Mouse (Mus musculus) embryo, embryonic 10.5 days (tissue): ENCODE results near the gene Dnajb3.
"Not testable (repeated sequence)": the region's sequence is repeated elsewhere in the genome, so short reads cannot be mapped to it uniquely, and the experiment has no call there.

ENCODE experiments used
- DNase-seq: peaks from one replicate; pipeline ENCODE4 v3.0.0-alpha.2; 2015; ENCODE audit warnings: low spot score

Dnajb3 gene

DNA sequence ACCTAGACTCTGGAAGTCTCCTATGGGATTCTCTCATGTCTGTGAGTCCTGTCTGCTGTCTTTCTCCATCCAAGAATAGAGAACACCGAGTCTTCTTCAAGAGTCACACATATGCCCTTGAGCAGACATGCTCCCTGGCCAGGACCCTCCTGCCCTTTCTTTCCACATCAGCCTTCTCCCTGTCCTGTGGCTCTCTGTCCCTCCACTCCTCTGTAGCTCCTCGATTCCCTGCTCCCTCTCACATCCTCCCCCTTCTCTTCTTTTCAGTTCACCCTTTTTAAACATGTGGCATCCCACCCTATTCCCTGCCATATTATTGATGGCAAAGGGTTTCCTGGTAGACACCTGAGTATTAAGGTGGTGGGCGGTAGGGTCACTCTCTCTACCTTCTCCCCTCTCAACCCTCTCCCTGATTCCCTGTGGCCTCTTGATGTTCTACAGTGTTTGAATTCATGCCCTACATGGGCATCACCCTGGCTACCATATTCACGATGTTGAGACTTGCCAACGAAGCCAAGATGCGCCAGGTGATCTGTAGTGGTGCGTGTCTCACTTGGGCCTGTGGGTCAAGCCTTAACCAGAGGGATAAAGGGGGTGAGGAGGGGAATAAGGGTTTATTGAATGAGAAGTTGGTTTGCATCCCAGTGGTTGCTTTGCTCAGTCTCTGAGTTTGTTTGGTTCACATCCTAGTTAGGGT is 26.4 kb upstream of the Dnajb3 start:
- DNase-seq: no peak

- no peak for DNase-seq
Measured at GRCm38 (mm10) chr1:88230981-88231802, 25.6 kb upstream of the Dnajb3 start.

GRCm38 (mm10) chr1:88230421-88230820 is 24.8 kb upstream of the Dnajb3 start:
- no peak for DNase-seq

- DNase-seq: no peak
Measured at GRCm38 (mm10) chr1:88229986-88230385, 24.4 kb upstream of the Dnajb3 start.

DNA sequence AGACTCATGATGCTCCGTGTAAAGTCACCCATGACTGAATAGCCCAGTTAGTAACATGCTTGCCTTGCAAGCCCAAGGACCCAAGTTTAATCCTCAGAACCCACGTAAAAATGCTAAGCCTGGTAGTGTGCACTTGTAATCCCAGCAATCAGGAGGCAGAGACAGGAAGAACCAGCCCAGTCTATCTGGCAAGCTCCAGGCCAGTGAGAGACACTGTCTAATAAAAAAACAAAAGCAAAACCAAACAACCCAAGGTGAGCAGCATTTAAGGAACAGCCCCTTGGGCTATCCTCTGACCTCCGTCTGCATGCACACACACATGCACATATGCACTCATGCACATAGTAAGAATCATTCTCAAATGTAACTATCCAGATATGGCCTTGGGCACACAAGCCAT is 24.0 kb upstream of the Dnajb3 start:
- DNase-seq: no peak

- no peak for DNase-seq
Measured at GRCm38 (mm10) chr1:88228121-88228520, 22.5 kb upstream of the Dnajb3 start.

DNA sequence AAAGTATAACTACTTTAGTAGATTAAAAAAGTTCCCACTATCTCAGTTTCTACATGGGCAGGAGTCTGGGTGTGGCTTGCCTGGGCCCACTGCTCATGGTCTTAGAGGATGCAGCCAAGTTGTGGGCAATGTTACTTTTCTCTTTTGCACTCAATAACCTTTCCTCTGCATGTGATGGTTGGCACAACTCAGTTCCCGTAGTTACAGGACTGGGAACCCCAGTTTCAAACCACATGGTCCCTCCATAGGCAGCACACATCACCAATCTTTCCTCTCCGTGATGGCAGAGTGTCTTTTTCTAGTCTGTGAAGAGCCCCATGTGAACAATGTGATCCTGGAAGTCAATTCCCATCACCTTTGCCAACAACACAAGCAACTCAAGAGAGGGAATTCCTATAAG is 21.9 kb upstream of the Dnajb3 start:
- DNase-seq: no peak

DNA sequence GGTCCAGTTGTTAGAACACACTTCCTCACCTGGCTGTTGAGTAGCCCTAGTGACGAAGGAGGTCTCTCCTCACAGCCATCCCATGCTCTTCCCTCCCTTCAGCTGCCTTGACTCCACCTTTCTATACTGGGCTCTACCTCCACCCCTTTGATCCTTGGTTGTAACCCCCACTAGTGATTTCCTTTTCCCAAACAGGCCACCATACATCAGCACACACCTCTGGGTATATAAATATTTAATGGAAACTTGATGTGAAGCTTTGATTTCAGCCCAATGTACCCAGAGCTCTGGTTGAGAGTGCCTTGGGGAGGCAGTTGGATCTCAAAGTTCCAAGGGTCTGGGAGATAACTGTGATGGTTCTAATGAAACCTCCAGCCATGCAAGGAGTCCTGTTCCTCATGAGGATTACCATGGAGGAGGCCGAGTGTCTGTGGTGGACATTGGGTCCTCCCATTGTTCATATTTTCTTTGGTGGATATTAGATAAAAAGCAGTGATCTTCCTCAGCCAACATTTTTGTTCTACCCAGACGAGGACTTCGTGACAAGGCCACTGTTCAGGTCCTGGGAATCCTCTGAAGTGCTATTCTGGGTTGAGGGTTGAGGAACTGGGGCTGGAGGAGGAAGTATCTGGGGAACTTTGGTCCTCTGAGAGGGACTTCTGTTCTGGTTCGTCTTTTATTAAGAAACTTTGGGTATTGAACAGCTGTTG is 21.2 kb upstream of the Dnajb3 start, which contains the start of gene Mroh2a:
TSS of gene Mroh2a (plus strand) at position 317 of the 710 bp plus-strand sequence.
- DNase-seq: no peak

DNA sequence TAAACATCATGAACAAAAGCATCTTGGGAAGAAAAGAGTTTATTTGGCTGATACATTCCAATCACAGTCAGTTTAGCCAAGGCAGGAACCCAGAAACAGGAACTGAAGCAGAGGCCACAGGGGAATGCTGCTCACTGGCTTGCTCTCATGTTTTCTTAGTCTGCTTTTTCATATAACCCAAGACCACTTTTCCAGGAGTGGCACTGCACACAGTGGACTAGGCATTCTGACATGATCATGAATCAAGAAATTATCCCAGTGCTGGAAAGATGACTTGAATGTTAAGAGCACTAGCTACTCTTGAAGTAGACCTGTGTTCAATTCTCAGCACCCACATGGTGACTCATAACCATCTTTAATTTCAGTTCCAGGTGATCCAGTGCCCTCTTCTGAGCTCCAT is 20.2 kb upstream of the Dnajb3 start:
- no peak for DNase-seq

DNA sequence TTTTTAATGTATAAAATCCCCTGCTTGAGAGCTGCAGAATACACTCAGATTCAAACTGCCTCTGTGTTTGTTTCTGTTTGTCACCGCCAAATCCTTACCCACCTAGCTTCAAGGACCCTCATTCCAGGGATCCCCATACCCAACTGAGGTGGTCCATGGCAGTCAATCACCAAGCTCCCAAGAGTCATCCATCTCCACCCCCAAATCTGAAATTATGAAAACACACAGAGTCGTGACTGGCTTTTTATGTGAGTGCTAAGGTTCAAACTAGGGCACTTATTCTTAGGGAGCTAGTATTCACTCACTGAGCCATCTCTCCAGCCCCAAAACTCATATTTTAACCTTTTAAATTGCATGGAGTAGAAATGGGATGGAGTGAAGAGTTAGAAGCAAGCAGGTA is 19.7 kb upstream of the Dnajb3 start:
- DNase-seq: not testable (repeated sequence)

DNA sequence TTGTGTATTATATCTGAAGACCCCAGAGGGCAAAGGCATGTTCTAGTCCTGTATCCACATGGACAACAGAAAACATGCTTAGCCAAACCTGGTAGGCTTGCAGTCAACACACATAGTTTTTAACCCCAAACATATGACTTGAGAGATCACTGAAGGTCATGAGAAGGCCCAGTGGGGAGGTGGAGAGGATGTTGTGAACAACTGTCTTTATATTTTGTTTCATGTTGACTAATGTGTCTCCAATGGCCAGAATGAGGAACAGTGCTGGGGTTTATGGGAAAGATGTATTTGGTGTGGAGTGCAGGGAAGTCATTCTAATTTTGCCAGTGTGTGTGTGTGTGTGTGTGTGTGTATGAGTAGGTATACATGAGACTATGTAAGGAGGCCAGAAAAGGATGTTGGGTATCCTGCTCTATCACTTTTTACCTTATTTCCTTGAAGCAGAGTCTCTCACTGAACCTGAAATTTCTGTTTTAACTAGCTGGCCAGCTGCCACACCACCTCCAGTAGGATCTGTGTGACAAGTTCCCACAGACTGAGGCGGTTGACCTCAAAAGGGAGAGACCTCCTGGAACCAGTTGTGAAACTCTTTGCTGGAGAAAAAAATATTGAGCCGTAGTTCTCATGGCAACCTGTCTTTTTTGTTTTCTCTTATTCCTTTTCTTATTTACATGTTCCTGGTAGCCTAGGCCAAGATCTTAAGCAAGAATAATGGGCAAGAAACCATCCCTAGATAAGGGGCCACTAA is 18.6 kb upstream of the Dnajb3 start:
- DNase-seq: no peak

DNA sequence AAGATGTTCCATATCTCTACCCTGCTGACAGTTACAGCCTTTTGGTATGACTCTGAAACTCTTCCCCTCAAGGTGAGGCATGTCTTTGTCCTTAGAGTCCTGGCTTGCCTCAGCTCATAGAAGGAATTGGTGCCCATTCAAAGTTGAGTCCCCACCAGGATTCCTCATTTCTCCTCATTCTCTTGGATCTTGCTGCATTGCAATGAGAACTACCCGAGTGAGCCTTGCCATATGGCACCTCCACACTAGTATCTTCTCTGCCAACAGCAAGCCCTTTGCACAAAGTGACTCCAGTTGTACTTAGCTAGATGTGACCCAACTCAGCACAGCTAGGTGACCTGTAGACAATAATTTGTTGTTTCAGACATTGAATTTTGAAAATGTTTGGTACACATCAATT is 18.0 kb upstream of the Dnajb3 start:
- DNase-seq: no peak

DNA sequence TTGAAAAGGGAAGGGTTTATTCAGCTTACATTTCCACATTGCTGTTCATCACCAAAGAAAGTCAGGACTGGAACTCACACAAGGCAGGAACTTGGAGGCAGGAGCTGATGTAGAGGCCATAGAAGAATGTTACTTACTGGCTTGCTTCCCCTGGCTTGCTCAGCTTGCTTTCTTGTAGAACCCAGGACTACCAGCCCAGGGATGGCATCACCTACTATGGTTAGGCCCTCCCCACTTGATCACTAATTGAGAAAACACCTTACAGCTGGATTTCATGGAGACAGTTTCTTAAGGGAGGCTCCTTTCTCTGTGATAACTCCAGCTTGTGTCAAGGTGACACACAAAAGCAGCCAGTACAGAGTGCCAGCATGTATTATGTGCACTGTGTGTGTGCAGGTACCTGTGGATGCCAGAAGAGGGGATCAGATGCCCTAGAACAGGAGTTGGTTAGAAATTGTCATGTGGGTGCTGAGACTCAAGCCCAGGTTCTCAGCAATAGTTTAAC is 17.5 kb upstream of the Dnajb3 start:
- DNase-seq: not testable (repeated sequence)

DNA sequence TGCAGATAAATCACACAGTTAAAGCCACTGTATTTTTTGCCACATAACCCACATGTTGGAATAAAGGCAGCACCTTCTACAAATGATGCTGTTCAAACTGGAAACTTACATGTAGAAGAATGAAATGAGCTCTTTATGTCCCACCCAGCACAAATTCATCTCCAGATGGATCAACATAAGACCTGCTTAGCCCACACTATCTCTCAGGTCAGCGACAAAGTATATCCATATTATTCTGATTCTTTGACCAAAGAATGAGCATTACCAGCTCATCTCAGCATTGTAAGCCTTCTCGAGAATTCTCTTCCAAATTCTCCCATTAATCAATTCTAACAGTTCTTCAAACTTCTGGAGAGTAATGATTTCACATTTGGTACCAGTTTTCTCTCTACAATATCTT is 16.6 kb upstream of the Dnajb3 start:
- no peak for DNase-seq

DNA sequence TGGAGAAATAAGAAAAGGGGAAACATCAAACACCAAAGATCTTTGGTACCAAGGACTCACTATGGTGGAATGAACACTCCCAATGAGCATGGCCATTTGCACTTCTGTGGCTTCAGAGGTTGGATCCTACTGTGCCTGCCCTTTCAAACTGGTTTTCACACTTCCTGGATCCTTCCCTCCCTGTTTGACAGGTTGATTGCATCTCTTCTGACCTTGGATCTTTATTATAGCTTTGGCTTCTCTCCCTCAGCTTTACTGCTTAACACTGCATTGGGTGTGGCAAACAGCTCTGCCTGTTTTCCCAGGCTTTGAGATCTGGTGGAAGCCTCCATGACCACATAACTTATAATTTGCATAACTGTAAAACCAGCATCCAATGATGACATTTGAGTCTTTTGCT is 14.8 kb upstream of the Dnajb3 start:
- no peak for DNase-seq

GRCm38 (mm10) chr1:88219054-88219453 is 13.5 kb upstream of the Dnajb3 start:
- no peak for DNase-seq

GRCm38 (mm10) chr1:88218591-88218990 is 13.0 kb upstream of the Dnajb3 start:
- DNase-seq: no peak

- DNase-seq: peak; percentile 12
Measured at GRCm38 (mm10) chr1:88218051-88218450, 12.5 kb upstream of the Dnajb3 start.

DNA sequence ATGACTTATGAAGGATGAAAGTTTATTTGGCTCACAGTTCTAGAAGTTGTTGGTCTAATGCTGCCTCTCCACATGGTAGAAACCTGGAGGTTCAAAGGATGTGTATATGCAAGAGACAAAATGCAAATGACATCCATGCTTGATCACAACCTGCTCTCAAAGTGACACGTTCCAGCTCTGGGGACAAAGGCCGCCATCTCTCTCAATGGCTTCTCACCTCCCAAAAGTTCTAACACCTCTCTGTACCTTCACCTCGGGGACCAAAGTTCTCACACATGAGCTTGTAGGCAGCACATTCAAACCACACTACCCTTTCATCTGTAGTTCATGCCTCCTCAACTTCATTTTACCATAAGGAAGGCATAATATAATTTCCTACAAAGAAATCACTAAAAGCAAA is 12.0 kb upstream of the Dnajb3 start:
- DNase-seq: peak; percentile 19

DNA sequence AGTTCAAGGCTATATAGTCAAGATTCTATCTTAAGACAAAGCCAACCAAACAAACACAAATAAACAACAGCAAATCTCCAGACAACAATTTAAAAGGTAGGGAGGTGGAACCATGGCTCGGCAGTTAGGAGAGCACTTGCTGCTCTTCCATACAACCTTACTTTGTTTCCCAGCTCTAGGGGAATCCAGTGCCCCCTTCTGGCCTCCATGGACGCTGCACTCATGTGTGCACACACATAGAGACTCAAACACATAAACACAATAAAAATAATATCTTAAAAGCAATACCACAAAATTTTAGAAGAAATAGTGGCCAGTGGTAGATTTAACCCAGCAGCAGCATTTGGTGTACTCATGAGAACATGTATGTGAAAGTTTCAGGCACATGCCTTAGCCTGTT is 11.6 kb upstream of the Dnajb3 start:
- DNase-seq: peak; percentile 7

DNA sequence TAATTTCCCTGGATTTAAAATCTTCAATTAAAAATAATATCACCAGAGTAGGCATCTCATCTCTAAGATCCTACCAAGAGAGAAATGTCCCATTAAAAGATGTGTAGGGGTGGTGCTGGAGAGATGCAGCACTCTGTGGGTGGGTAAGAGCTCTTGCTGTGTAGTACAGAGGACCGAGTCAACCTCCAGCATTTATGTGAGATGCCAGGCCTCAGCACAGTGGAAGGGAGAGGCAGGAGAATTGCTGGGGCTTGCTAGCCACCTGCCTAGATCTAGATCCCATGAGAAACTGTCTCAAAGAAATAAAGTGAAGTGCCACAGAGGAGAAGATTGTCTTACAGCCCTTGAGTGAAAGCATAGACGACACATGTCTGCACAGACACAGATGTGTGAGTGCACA is 11.0 kb upstream of the Dnajb3 start:
- peak; percentile 4 for DNase-seq
